Mouse (Mus musculus) neural tube, embryonic 11.5 days (tissue): ENCODE measurements around the gene Zfp106. TPM values are rescaled to one million over a fixed set of nuclear protein-coding genes. Genes with fewer than 3 reads are reported as not detected.

Experiments used
- ATAC-seq: fragments of 200-750 bp; cut with Nextera tagmentation; 2 replicates; pipeline ENCODE4 v1.8.0; 2017; ENCODE audit warnings: moderate number of reproducible peaks, mild to moderate bottlenecking, moderate TSS enrichment, moderate library complexity; ENCODE audit not compliant: insufficient read depth, low FRiP score, low TSS enrichment
- DNase-seq: peaks from one replicate; pipeline ENCODE4 v3.0.0-alpha.2; 2015; ENCODE audit warnings: low spot score
- H3K27ac ChIP-seq: fragments of 300-500 bp; sonication (generic); 2 replicates; pipeline ENCODE4 v1.5.1; 2014; ENCODE audit warnings: low read depth, mild to moderate bottlenecking, low read length
- H3K27me3 ChIP-seq: fragments of 300-500 bp; sonication (generic); 2 replicates; pipeline ENCODE4 v1.6.1; 2014; ENCODE audit warnings: mild to moderate bottlenecking, low read length, mixed read lengths; ENCODE audit not compliant: control insufficient read depth, insufficient read depth
- H3K36me3 ChIP-seq: fragments of 300-500 bp; sonication (generic); 2 replicates; pipeline ENCODE4 v1.6.1; 2014; ENCODE audit warnings: mild to moderate bottlenecking, low read length, moderate library complexity, mixed read lengths; ENCODE audit not compliant: control insufficient read depth, insufficient read depth
- H3K4me1 ChIP-seq: fragments of 300-500 bp; sonication (generic); 2 replicates; pipeline ENCODE4 v1.6.1; 2014; ENCODE audit warnings: low read length, mixed read lengths; ENCODE audit not compliant: control insufficient read depth, insufficient read depth
- H3K4me2 ChIP-seq: fragments of 300-500 bp; sonication (generic); 2 replicates; pipeline ENCODE4 v1.6.1; 2014; ENCODE audit warnings: low read depth, mild to moderate bottlenecking, moderate library complexity
- H3K4me3 ChIP-seq: fragments of 300-500 bp; sonication (generic); 2 replicates; pipeline ENCODE4 v1.5.1; 2014; ENCODE audit warnings: low read depth, low read length
- H3K9ac ChIP-seq: fragments of 300-500 bp; sonication (generic); 2 replicates; pipeline ENCODE4 v1.6.1; 2014; ENCODE audit warnings: mild to moderate bottlenecking, low read length
- H3K9me3 ChIP-seq: fragments of 300-500 bp; sonication (generic); 2 replicates; pipeline ENCODE4 v1.6.1; 2016; ENCODE audit warnings: low read length; ENCODE audit not compliant: control insufficient read depth
- WGBS: fragments of 180-500 bp; shearing (Covaris S2); extraction: QIAGEN DNeasy Blood & Tissue Kit; methylation state at CpG from one replicate; pipeline ENCODE4 v1.1.7; 2014; 5-methylcytosine and 5-hydroxymethylcytosine counted together
- polyA plus RNA-seq: library from polyadenylated mRNA; unstranded; fragments of >200 nt; fragmentation: Nextera tagmentation; extraction: Ambion mirVana; gene quantifications from 2 replicates; pipeline ENCODE4 v1.2.1, GENCODE M21; 2014

The Zfp106 gene
- polyA plus RNA-seq, 1 experiment from 2014 or later = 63.6 TPM

DNA sequence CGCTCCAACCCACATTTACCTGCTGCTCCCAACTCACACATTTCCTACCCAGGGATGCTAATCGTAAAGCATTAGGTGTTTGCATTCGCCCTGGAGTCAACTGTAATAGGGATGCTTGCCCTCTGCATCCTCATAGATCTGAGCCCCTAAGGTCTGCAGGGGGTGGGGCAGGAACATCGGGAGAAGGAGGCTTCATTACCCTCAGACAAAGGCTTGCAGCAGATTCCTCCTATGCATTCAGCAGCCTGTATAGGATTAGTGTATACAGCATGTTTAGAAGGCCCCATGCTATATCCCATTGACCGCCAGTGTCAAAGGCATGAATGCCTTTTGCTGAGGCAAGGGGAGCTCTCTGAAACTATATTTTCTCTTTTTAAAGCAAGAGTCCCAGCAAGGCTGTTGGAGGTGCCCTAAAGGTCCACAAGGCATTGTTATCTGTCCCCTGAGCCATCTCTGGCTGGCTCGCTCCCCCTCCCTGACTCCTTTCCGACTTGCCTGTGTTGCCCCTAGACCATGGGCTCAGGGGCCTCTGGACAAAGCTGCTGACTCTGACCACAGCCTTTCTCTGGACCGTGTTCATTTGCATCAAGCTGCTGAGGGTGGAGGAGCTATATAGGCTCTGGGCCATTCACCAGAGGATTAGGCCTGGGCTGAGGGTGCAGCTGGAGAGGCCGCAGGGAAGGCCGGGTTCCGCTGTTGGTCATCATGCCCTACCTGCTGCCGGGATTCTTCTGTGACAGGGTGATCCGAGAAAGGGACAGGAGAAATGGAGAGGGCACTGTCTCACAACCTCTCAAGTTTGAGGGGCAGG lies 87.2 kb downstream of the Zfp106 start:
- H3K27me3 ChIP-seq = no peaks in the 10 kb centered on the region
- H3K27ac ChIP-seq = no peak overlapping the region
- H3K4me3 ChIP-seq = no peak overlapping the region
- ATAC-seq (no peak), DNase-seq (no peak)
- H3K4me1 ChIP-seq = no peaks in the 10 kb centered on the region
- no peak overlapping the region for H3K9ac ChIP-seq
- no peak overlapping the region for H3K4me2 ChIP-seq
- 72% methylated on average over 13 of the region's 13 CpGs for WGBS
- no peaks in the 10 kb centered on the region for H3K9me3 ChIP-seq
- H3K36me3 ChIP-seq = no peaks in the 10 kb centered on the region

DNA sequence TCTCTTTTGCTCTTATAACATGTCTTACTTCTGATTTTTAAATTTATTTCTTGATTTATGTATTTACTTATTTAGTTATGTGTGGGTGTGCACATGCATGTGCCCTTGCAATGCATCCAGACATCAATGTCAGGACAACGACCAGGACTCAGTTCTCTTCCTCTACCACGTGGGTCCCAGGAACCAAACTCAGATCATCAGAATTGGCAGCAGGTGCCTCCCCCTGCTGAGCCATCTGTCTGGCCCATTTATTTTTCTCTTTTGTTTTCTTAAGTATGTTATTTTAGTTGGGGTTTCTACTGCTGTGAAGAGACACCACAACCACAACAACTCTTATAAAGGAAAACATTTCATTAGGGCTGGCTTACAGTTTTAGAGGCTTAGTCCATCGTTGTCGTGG lies 92.8 kb downstream of the Zfp106 start:
- Histone ChIP-seq H3K4me1 (no peaks in the 10 kb centered on the region), H3K36me3 (no peaks in the 10 kb centered on the region), H3K27ac (no peak overlapping the region), H3K9ac (no peak overlapping the region), H3K4me2 (no peak overlapping the region), H3K27me3 (no peaks in the 10 kb centered on the region), H3K4me3 (no peak overlapping the region), H3K9me3 (no peaks in the 10 kb centered on the region)
- WGBS = 81% methylated on average over 4 of the region's 4 CpGs
- DNase-seq = no peak
- no peak for ATAC-seq

GRCm38 (mm10) chr2:120469715-120470114 lies 93.9 kb downstream of the Zfp106 start:
- DNase-seq (no peak), ATAC-seq (no peak)
- no peak overlapping the region for H3K4me3 ChIP-seq
- H3K27ac ChIP-seq = no peak overlapping the region
- WGBS = 92% methylated on average over 10 of the region's 10 CpGs
- H3K4me2 ChIP-seq = no peak overlapping the region
- no peaks in the 10 kb centered on the region for H3K4me1 ChIP-seq
- H3K9me3 ChIP-seq = no peaks in the 10 kb centered on the region
- H3K9ac ChIP-seq = no peak overlapping the region
- no peaks in the 10 kb centered on the region for H3K27me3 ChIP-seq
- H3K36me3 ChIP-seq = no peaks in the 10 kb centered on the region

- WGBS = 82% methylated on average over 3 of the region's 3 CpGs
- no peak for ATAC-seq
- H3K9ac ChIP-seq = no peak overlapping the region
- no peaks in the 10 kb centered on the region for H3K27me3 ChIP-seq
- H3K4me2 ChIP-seq = no peak overlapping the region
- no peak for DNase-seq
- H3K4me3 ChIP-seq = no peak overlapping the region
- no peaks in the 10 kb centered on the region for H3K36me3 ChIP-seq
- H3K9me3 ChIP-seq = no peaks in the 10 kb centered on the region
- no peak overlapping the region for H3K27ac ChIP-seq
- no peaks in the 10 kb centered on the region for H3K4me1 ChIP-seq
Measured at GRCm38 (mm10) chr2:120469220-120469619, 94.4 kb downstream of the Zfp106 start.

GRCm38 (mm10) chr2:120468011-120468410 lies 95.6 kb downstream of the Zfp106 start:
- Histone ChIP-seq H3K9ac (no peak overlapping the region), H3K4me3 (no peak overlapping the region), H3K27me3 (no peaks in the 10 kb centered on the region), H3K27ac (no peak overlapping the region), H3K4me2 (no peak overlapping the region), H3K36me3 (no peaks in the 10 kb centered on the region), H3K4me1 (no peaks in the 10 kb centered on the region), H3K9me3 (no peaks in the 10 kb centered on the region)
- ATAC-seq (no peak), DNase-seq (no peak)

- 86% methylated on average over 5 of the region's 5 CpGs for WGBS
- Histone ChIP-seq H3K9ac (no peak overlapping the region), H3K36me3 (no peaks in the 10 kb centered on the region), H3K4me3 (no peak overlapping the region), H3K4me1 (no peaks in the 10 kb centered on the region), H3K4me2 (no peak overlapping the region), H3K27me3 (no peaks in the 10 kb centered on the region), H3K9me3 (no peaks in the 10 kb centered on the region), H3K27ac (no peak overlapping the region)
- DNase-seq (no peak), ATAC-seq (no peak)
Measured at GRCm38 (mm10) chr2:120465397-120465785, 98.3 kb downstream of the Zfp106 start.

GRCm38 (mm10) chr2:120464732-120465396 lies 98.8 kb downstream of the Zfp106 start:
- Histone ChIP-seq H3K4me2 (no peak overlapping the region), H3K27me3 (no peaks in the 10 kb centered on the region), H3K27ac (no peak overlapping the region), H3K4me1 (no peaks in the 10 kb centered on the region), H3K4me3 (no peak overlapping the region), H3K9ac (no peak overlapping the region), H3K9me3 (no peaks in the 10 kb centered on the region), H3K36me3 (no peaks in the 10 kb centered on the region)
- ATAC-seq = no peak
- 91% methylated on average over 2 of the region's 2 CpGs for WGBS
- DNase-seq = no peak

GRCm38 (mm10) chr2:120464091-120464490 lies 99.6 kb downstream of the Zfp106 start:
- H3K27ac ChIP-seq = no peak overlapping the region
- H3K27me3 ChIP-seq = no peaks in the 10 kb centered on the region
- 84% methylated on average over 8 of the region's 8 CpGs for WGBS
- DNase-seq (no peak), ATAC-seq (no peak)
- no peaks in the 10 kb centered on the region for H3K4me1 ChIP-seq
- H3K9me3 ChIP-seq = no peaks in the 10 kb centered on the region
- no peak overlapping the region for H3K4me3 ChIP-seq
- H3K4me2 ChIP-seq = no peak overlapping the region
- no peaks in the 10 kb centered on the region for H3K36me3 ChIP-seq
- H3K9ac ChIP-seq = no peak overlapping the region

GRCm38 (mm10) chr2:120463328-120463727 lies 100.3 kb downstream of the Zfp106 start:
- DNase-seq = no peak
- no peaks in the 10 kb centered on the region for H3K36me3 ChIP-seq
- no peak overlapping the region for H3K9ac ChIP-seq
- H3K27me3 ChIP-seq = no peaks in the 10 kb centered on the region
- no peak overlapping the region for H3K4me2 ChIP-seq
- H3K27ac ChIP-seq = no peak overlapping the region
- no peaks in the 10 kb centered on the region for H3K4me1 ChIP-seq
- no peaks in the 10 kb centered on the region for H3K9me3 ChIP-seq
- no peak overlapping the region for H3K4me3 ChIP-seq
- ATAC-seq = no peak
- 90% methylated on average over 7 of the region's 7 CpGs for WGBS
